Mouse (Mus musculus): Measurements from ENCODE around the gene Spata13.

- TF ChIP-seq EP300 (IDR thresholded peaks at IDR 0.05; ENCODE audit: low read depth in 1 of 2, low read length in 2 of 2), result no peak
- TF ChIP-seq E2F4 (IDR thresholded peaks at IDR 0.05; ENCODE audit: borderline replicate concordance, low read depth, low read length), result no peak
- TF ChIP-seq ZKSCAN1 (IDR thresholded peaks at IDR 0.05; ENCODE audit: low read depth, low read length), result no peak
- no peak for TF ChIP-seq USF2 (IDR thresholded peaks at IDR 0.05; ENCODE audit: borderline replicate concordance in 1 of 2, insufficient read depth in 1 of 2, low read depth in 1 of 2, low read length in 2 of 2)
- no peak for TF ChIP-seq MAX (IDR thresholded peaks at IDR 0.05; ENCODE audit: low read length)
- TF ChIP-seq GATA1 (IDR thresholded peaks at IDR 0.05; ENCODE audit: low read depth, low read length), result no peak
- no peak for TF ChIP-seq NELFE (IDR thresholded peaks at IDR 0.05; ENCODE audit: low read depth, low read length)
- TF ChIP-seq CTCF (IDR thresholded peaks at IDR 0.05 in 2 of 3, conservative IDR thresholded peaks at IDR 0.05 in 1 of 3; ENCODE audit: control insufficient read depth in 1 of 3, insufficient read depth in 1 of 3, low read depth in 2 of 3, low read length in 3 of 3, poor library complexity in 1 of 3, severe bottlenecking in 1 of 3), result no peak
- no peak for TF ChIP-seq POLR2A (IDR thresholded peaks at IDR 0.05; ENCODE audit: control insufficient read depth in 1 of 2, insufficient read depth in 1 of 2, low read depth in 1 of 2, low read length in 2 of 2, poor library complexity in 1 of 2)
- TF ChIP-seq SMC3 (IDR thresholded peaks at IDR 0.05; ENCODE audit: low read depth, low read length), result no peak
- TF ChIP-seq MYB (IDR thresholded peaks at IDR 0.05; ENCODE audit: low read depth, low read length), result no peak
- TF ChIP-seq MXI1 (IDR thresholded peaks at IDR 0.05; ENCODE audit: low read depth, low read length), result no peak
Measured at GRCm38 (mm10) chr14:60687241-60687640, 53.4 kb downstream of the Spata13 start.

Data from MEL (cell line).